Mouse (Mus musculus) limb, embryonic 10.5 days (tissue): ENCODE measurements around the gene Ulk2. TPM values are rescaled to one million over a fixed set of nuclear protein-coding genes. Genes with fewer than 3 reads are reported as not detected.

Source experiments
- DNase-seq: peaks from one replicate; pipeline ENCODE4 v3.0.0-alpha.2; 2017; ENCODE audit warnings: low spot score
- H3K27ac ChIP-seq: fragments of 300-500 bp; sonication (generic); 2 replicates; pipeline ENCODE4 v1.5.1; 2016; ENCODE audit warnings: mild to moderate bottlenecking
- H3K27me3 ChIP-seq: fragments of 300-500 bp; sonication (generic); 2 replicates; pipeline ENCODE4 v1.6.1; 2016; ENCODE audit warnings: low read depth, mild to moderate bottlenecking; ENCODE audit not compliant: poor library complexity, severe bottlenecking
- H3K36me3 ChIP-seq: fragments of 300-500 bp; sonication (generic); 2 replicates; pipeline ENCODE4 v1.6.1; 2016; ENCODE audit warnings: mild to moderate bottlenecking, moderate library complexity
- H3K4me1 ChIP-seq: fragments of 300-500 bp; sonication (generic); 2 replicates; pipeline ENCODE4 v1.6.1; 2016
- H3K4me3 ChIP-seq: fragments of 300-500 bp; sonication (generic); 2 replicates; pipeline ENCODE4 v1.5.1; 2016; ENCODE audit warnings: mild to moderate bottlenecking, moderate library complexity
- H3K9me3 ChIP-seq: fragments of 300-500 bp; sonication (generic); replicated peaks from 2 replicates; pipeline ENCODE4 v1.6.1; 2016; ENCODE audit warnings: mild to moderate bottlenecking
- WGBS: fragments of 180-500 bp; shearing (Covaris S2); methylation state at CpG from one replicate; pipeline ENCODE4 v1.1.7; 2016; 5-methylcytosine and 5-hydroxymethylcytosine counted together
- polyA plus RNA-seq: library from polyadenylated mRNA; unstranded; fragments of >200 nt; fragmentation: Nextera tagmentation; extraction: Ambion mirVana; gene quantifications from 2 replicates; pipeline ENCODE4 v1.2.1, GENCODE M21; 2016

The Ulk2 gene
- polyA plus RNA-seq, 1 experiment from 2014 or later = 13.6 TPM

- Histone ChIP-seq H3K4me3 (no peak overlapping the region), H3K4me1 (no peaks in the 10 kb centered on the region), H3K27ac (no peak overlapping the region), H3K9me3 (no peaks in the 10 kb centered on the region), H3K36me3 (peaks cover 96% of the 10 kb centered on the region), H3K27me3 (no peaks in the 10 kb centered on the region)
- no peak for DNase-seq
- 95% methylated on average over 9 of the region's 9 CpGs for WGBS
Observed at GRCm38 (mm10) chr11:61745781-61746180, 109.1 kb downstream of the Ulk2 start.

GRCm38 (mm10) chr11:61744460-61744859, 110.4 kb downstream of the Ulk2 start:
- no peak overlapping the region for H3K27ac ChIP-seq
- no peaks in the 10 kb centered on the region for H3K9me3 ChIP-seq
- WGBS = 73% methylated on average over 3 of the region's 3 CpGs
- H3K4me1 ChIP-seq = no peaks in the 10 kb centered on the region
- H3K4me3 ChIP-seq = no peak overlapping the region
- peaks cover 96% of the 10 kb centered on the region for H3K36me3 ChIP-seq
- H3K27me3 ChIP-seq = no peaks in the 10 kb centered on the region
- no peak for DNase-seq

DNA sequence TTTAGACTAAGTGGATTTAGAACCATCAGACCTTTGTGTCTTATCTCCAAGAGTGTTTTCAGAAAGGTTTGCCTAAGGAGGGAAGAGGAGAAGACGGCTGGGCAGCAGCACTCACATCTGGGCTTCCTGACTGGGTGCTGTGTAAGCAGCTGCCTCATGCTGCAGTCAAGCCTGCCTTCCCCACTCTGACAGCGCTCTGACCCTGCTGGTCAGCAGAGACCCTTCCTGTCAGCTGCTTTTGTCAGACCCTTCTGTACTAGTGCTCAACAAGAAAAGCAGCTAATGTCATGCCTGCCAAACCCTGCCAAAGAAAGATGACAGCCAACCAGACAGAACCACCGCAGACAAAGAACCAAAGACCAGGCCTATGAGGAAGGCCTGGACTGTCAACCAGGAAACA, 111.1 kb downstream of the Ulk2 start:
- DNase-seq = no peak
- Histone ChIP-seq H3K4me3 (no peak overlapping the region), H3K27me3 (no peaks in the 10 kb centered on the region), H3K36me3 (peaks cover 96% of the 10 kb centered on the region), H3K4me1 (no peaks in the 10 kb centered on the region), H3K9me3 (no peaks in the 10 kb centered on the region), H3K27ac (no peak overlapping the region)
- 82% methylated on average over 3 of the region's 3 CpGs for WGBS

- 95% methylated on average over 1 of the region's 1 CpGs for WGBS
- no peak overlapping the region for H3K4me3 ChIP-seq
- H3K36me3 ChIP-seq = peaks cover 99% of the 10 kb centered on the region
- no peaks in the 10 kb centered on the region for H3K27me3 ChIP-seq
- no peak overlapping the region for H3K27ac ChIP-seq
- H3K9me3 ChIP-seq = no peaks in the 10 kb centered on the region
- DNase-seq = no peak
- no peaks in the 10 kb centered on the region for H3K4me1 ChIP-seq
Observed at GRCm38 (mm10) chr11:61740500-61740899, 114.4 kb downstream of the Ulk2 start.

- H3K4me1 ChIP-seq = no peaks in the 10 kb centered on the region
- H3K4me3 ChIP-seq = no peak overlapping the region
- no peak overlapping the region for H3K27ac ChIP-seq
- H3K27me3 ChIP-seq = no peaks in the 10 kb centered on the region
- H3K36me3 ChIP-seq = peaks cover 100% of the 10 kb centered on the region
- DNase-seq = no peak
- 98% methylated on average over 1 of the region's 1 CpGs for WGBS
- H3K9me3 ChIP-seq = no peaks in the 10 kb centered on the region
Observed at GRCm38 (mm10) chr11:61737290-61737689, 117.6 kb downstream of the Ulk2 start.

DNA sequence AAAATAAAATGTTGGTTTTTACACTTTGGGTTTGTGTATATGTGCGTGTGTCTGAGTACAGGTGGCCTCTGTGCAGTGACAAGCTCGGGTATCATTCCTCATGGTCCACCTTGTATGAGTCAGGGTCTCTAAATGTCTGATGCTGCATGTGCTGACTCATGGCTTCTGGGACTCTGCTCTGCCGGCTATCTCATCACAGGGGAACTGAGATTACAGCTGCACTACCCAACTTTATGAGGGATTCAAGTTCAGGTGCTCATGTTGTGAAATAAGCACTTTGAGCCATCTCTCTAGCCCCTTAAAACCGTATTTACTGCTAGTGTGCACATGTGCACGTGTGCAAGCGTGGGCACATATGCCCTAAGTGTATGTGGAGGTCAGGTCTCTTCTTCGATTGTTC, 122.2 kb downstream of the Ulk2 start:
- DNase-seq = no peak
- 95% methylated on average over 7 of the region's 7 CpGs for WGBS
- Histone ChIP-seq H3K4me1 (no peaks in the 10 kb centered on the region), H3K27ac (no peak overlapping the region), H3K4me3 (no peak overlapping the region), H3K9me3 (no peaks in the 10 kb centered on the region), H3K36me3 (peaks cover 96% of the 10 kb centered on the region), H3K27me3 (no peaks in the 10 kb centered on the region)

DNA sequence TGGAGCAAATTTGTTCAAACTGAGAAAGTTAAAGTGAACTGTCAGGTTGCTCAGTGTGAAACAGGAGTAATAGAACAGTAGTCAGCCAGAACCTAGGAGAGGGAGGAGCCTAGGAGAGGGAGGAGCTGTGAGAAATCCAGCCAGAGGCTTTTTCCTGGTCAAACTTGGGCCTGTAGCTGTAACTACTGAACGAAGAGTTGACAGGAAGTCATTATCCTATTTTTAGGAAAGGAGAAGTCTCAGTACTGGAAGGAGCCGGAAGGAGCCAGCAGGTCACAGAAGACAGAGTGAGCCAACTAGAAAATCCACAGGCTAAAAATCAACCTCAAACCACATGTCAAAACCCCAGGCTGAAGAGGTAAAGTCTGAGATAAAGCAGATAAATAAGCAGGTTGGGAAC, 126.8 kb downstream of the Ulk2 start:
- H3K36me3 ChIP-seq = peaks cover 67% of the 10 kb centered on the region
- no peak overlapping the region for H3K27ac ChIP-seq
- WGBS = 74% methylated on average over 2 of the region's 2 CpGs
- H3K4me3 ChIP-seq = no peak overlapping the region
- no peak for DNase-seq
- H3K4me1 ChIP-seq = no peaks in the 10 kb centered on the region
- H3K27me3 ChIP-seq = no peaks in the 10 kb centered on the region
- H3K9me3 ChIP-seq = no peaks in the 10 kb centered on the region

Other genes starting within 250 kb of the Ulk2 start
- gene Grap, start 201.8 kb downstream of the Ulk2 start, polyA plus RNA-seq = 6.9 and 7.1 TPM in 2 replicates
- 2.2 and 2.4 TPM in 2 replicates for gene Fam83g, start 171.0 kb downstream of the Ulk2 start, polyA plus RNA-seq
- gene Slc5a10, start 134.2 kb downstream of the Ulk2 start, polyA plus RNA-seq = 0.08 and 0.11 TPM in 2 replicates
- gene Prpsap2, start 93.0 kb downstream of the Ulk2 start, polyA plus RNA-seq = 32.4 and 33.7 TPM in 2 replicates
- 18.2 and 18.8 TPM in 2 replicates for gene Akap10, start 75.2 kb upstream of the Ulk2 start, polyA plus RNA-seq
- 11.7 and 16.5 TPM in 2 replicates for gene Specc1, start 101.7 kb upstream of the Ulk2 start, polyA plus RNA-seq